Mouse (Mus musculus): ENCODE data around the gene Zfp385a. TPM values are rescaled to one million over a fixed set of nuclear protein-coding genes. Genes with fewer than 3 reads are reported as not detected.
"Not testable (repeated sequence)": the region's sequence is repeated elsewhere in the genome, so short reads cannot be mapped to it uniquely, and the experiment has no call there.

Zfp385a gene
- polyA plus RNA-seq, 1 experiment from 2014 or later, result 8.2 TPM

DNA sequence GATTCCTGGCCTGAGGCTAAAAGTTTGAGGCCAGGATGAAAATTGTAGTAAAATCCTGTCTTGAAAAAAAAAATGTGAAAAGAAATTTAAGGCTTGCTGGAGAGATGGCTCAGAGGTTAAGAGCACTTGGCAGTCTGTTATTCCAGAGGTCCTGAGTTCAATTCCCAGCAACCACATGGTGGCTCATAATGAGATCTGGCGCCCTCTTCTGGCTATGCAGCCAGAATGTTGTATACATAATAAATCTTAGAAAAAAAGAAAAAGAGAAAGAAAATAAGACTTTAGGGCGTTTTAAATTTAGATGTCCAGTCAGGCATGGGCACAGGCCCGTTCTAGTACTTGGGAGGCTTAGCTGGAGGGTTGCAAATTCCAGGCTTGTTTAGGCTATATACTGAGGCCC, 60.1 kb downstream of the Zfp385a start:
- H3K27me3 ChIP-seq (replicated peaks), result no peaks in the 10 kb centered on the region
- no peaks in the 10 kb centered on the region for H3K9me3 ChIP-seq
- no peak overlapping the region for H3K9ac ChIP-seq
- H3K4me1 ChIP-seq, result 0 out of 2 replicates have a peak, but pooled peaks cover 5% of the 10 kb centered on the region
- 0 out of 2 replicates have a peak, but pooled peaks cover 6% of the 10 kb centered on the region for H3K36me3 ChIP-seq
- ATAC-seq (ENCODE audit: insufficient read depth, low FRiP score, low read depth), result no peak
- no peak overlapping the region for H3K27ac ChIP-seq
- H3K4me3 ChIP-seq (replicated peaks), result no peak overlapping the region
- 64% methylated on average over 3 of the region's 3 CpGs for WGBS
- no peak overlapping the region for H3K4me2 ChIP-seq

DNA sequence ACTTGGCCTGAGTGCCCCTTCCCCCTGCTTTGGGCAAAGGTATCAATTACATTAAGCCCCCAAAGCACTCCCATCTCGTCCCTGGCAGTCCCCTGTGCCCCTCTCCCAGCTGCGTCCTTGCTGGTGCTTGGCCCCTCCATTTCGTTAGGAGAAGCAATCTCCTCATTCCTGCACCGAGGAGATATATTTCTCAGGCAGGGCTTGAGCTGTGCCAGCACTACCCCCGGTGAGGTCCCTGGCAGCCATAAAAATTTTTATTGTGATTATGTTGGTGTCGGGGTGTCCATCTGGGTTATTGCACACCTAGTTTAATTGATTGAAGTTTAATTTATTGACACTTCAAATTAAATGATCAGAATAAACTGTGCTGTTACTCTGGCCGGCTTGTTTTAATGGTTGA, 61.9 kb downstream of the Zfp385a start:
- H3K27me3 ChIP-seq (replicated peaks), result no peaks in the 10 kb centered on the region
- H3K4me1 ChIP-seq, result 0 out of 2 replicates have a peak, but pooled peaks cover 7% of the 10 kb centered on the region
- no peak overlapping the region for H3K4me2 ChIP-seq
- H3K27ac ChIP-seq, result no peak overlapping the region
- H3K4me3 ChIP-seq (replicated peaks), result no peak overlapping the region
- no peak overlapping the region for H3K9ac ChIP-seq
- no peak for ATAC-seq (ENCODE audit: insufficient read depth, low FRiP score, low read depth)
- no peaks in the 10 kb centered on the region for H3K9me3 ChIP-seq
- H3K36me3 ChIP-seq, result 0 out of 2 replicates have a peak, but pooled peaks cover 6% of the 10 kb centered on the region
- 59% methylated on average over 7 of the region's 7 CpGs for WGBS

DNA sequence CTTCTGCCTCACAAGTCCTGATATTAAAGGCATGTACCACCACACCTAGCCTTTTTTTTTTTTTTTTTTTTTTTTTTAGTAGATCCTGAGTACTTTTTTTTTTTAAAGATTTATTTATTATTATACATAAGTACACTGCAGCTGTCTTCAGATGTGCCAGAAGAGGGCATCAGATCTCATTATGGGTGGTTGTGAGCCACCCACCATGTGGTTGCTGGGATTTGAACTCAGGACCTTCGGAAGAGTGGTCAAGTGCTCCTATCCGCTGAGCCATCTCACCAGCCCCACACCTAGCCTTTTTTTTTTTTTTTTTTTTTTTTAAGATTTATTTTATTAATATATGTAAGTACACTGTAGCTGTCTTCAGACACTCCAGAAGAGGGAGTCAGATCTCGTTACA, 64.0 kb downstream of the Zfp385a start:
- H3K9me3 ChIP-seq; H3K4me1 ChIP-seq; H3K4me3 ChIP-seq (replicated peaks); H3K27ac ChIP-seq; H3K4me2 ChIP-seq; ATAC-seq (ENCODE audit: insufficient read depth, low FRiP score, low read depth); H3K27me3 ChIP-seq (replicated peaks); H3K9ac ChIP-seq; H3K36me3 ChIP-seq: not testable (repeated sequence)
- 95% methylated on average over 3 of the region's 3 CpGs for WGBS

DNA sequence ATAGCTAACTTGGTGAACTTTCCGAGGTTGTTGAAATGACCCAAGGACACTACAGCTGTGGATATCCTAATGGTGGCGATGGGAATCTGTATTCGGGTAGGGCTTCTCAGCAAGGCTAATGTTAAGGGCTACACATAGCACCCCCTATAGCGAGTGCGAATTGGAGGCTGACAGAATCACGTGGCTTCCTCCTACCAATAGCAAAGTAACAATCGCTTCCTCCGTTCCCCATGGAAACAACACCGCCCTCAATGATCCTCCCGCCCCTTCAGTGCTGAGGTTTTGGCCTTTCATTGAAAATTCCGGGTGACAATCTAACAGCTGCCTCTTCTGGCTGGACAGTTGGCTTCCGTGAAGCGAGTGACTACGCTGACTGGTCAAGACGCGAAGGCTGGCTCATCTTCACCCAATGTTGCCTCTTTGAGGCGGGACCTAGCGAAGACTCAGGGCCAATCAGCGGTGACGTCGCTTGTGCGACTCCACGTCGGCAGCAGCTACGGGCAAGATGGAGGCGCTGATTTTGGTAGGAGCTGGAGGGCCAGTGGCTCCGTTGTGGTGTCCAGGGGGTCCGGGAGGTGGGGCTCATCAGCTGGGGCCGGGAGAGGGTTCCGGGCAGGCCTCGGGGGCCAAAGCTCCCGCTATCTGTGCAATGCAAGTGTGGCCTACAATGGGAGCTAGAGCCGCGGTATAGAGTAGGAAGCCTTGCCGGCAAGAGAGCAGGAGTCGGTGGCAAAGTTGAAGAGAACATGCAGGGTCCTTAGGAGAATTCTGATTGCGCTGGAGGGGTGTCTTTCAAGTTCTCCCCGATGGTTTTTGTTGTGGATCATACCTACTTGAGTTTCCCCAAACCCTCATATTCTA, 67.2 kb downstream of the Zfp385a start, which contains the start of gene Copz1:
TSS of gene Copz1 (plus strand) at position 296 of the 861 bp plus-strand sequence.
- H3K4me1 ChIP-seq, result 0 out of 2 replicates have a peak, but pooled peaks cover 3% of the 10 kb centered on the region
- no peaks in the 10 kb centered on the region for H3K36me3 ChIP-seq
- peak; percentile 99 for ATAC-seq (ENCODE audit: insufficient read depth, low FRiP score, low read depth)
- no peaks in the 10 kb centered on the region for H3K27me3 ChIP-seq (replicated peaks)
- under 1% methylated on average over 38 of the region's 38 CpGs for WGBS
- H3K4me2 ChIP-seq, result peak within 1 kb of the TSS; percentile 70
- peak within 1 kb of the TSS; percentile 78 for H3K4me3 ChIP-seq (replicated peaks)
- no peaks in the 10 kb centered on the region for H3K9me3 ChIP-seq
- H3K27ac ChIP-seq, result no peak within 1 kb of the TSS; the same call in 1 of the 2 replicates
- H3K9ac ChIP-seq, result peak within 1 kb of the TSS; percentile 86

DNA sequence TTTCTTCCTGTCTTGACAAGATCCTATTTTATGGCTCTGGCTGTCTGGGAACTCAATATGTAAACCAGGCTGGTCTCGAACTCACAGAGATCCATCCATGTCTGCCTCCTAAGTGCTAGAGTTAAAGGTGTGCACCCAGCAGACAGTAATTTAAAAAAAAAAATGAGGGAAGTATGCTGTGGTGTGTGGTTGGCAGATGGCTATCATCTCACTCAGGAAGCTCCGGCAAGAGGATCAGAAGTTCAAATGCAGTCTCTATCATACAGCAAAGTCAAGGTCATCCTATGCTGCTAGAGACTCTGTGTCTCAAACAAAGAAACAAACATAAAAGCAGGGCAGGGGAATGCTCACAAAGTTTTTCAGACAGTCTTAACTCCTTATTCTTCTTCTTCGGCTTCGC, 71.0 kb downstream of the Zfp385a start:
- no peak for ATAC-seq (ENCODE audit: insufficient read depth, low FRiP score, low read depth)
- H3K4me3 ChIP-seq (replicated peaks), result no peak overlapping the region

DNA sequence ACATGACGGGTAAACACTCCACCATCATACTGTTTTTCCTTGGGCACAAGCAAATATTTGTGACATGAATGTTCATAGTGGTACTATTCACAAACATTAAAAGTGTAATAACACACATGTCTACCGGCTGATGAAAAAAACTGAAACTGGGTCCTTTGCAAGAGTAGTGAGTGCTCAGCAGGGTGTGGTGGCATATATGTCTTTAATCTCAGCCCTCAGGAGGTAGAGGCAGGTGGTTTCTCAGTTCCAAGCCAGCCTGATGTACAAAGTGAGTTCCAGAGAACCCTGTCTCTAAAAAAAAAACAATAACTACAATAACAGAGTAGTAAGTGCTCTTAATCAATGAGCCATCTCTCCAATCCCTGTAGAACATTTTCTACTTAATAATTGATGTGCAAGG, 75.1 kb downstream of the Zfp385a start:
- H3K4me1 ChIP-seq, result no peaks in the 10 kb centered on the region
- no peaks in the 10 kb centered on the region for H3K27me3 ChIP-seq (replicated peaks)
- no peak overlapping the region for H3K4me2 ChIP-seq
- no peaks in the 10 kb centered on the region for H3K9me3 ChIP-seq
- ATAC-seq (ENCODE audit: insufficient read depth, low FRiP score, low read depth), result no peak
- H3K9ac ChIP-seq, result no peak overlapping the region
- WGBS, result 88% methylated on average over 2 of the region's 2 CpGs
- no peak overlapping the region for H3K27ac ChIP-seq
- H3K4me3 ChIP-seq (replicated peaks), result no peak overlapping the region
- no peaks in the 10 kb centered on the region for H3K36me3 ChIP-seq

More for the DNA sequence above, 71.0 kb downstream of the Zfp385a start:
- Histone ChIP-seq H3K4me1 (0 out of 2 replicates have a peak, but pooled peaks cover 1% of the 10 kb centered on the region), H3K27me3 (replicated peaks) (no peaks in the 10 kb centered on the region), H3K4me2 (no peak overlapping the region), H3K27ac (no peak overlapping the region), H3K9me3 (no peaks in the 10 kb centered on the region), H3K36me3 (no peaks in the 10 kb centered on the region), H3K9ac (no peak overlapping the region)
- 74% methylated on average over 4 of the region's 4 CpGs for WGBS

MicroRNA genes within 50 kb of the gene (microRNA counts, 519-probe panel; counts per million panel counts)
- 2,828 counts per million, percentile 71 among the panel's probes with 10 or more counts for microRNA mmu-miR-148b

Small RNA genes within 50 kb of the gene (microRNA-seq; reads per million reads assigned to microRNA genes)
- gene Mir148b (172 reads per million, percentile 57 among the genes with 10 or more reads in this experiment), gene Mir6963 (not detected)

Other genes starting within 250 kb of the Zfp385a start
- gene Smug1, start 173.0 kb downstream of the Zfp385a start, polyA plus RNA-seq (2015; fragmentation: Nextera tagmentation; extraction: Ambion mirVana), result 18.3 and 21.6 TPM in 2 replicates
- gene Cbx5, start 100.3 kb downstream of the Zfp385a start, polyA plus RNA-seq (2015; fragmentation: Nextera tagmentation; extraction: Ambion mirVana), result 91.8 and 97.2 TPM in 2 replicates
- 664 and 681 TPM in 2 replicates for gene Hnrnpa1, start 99.7 kb downstream of the Zfp385a start, polyA plus RNA-seq (2015; fragmentation: Nextera tagmentation; extraction: Ambion mirVana)
- gene Nfe2, start 81.7 kb downstream of the Zfp385a start, polyA plus RNA-seq (2015; fragmentation: Nextera tagmentation; extraction: Ambion mirVana), result 7.8 and 15.9 TPM in 2 replicates
- gene Copz1, start 67.4 kb downstream of the Zfp385a start, polyA plus RNA-seq (2015; fragmentation: Nextera tagmentation; extraction: Ambion mirVana), result 248 and 260 TPM in 2 replicates
- 0.46 and 0.53 TPM in 2 replicates for gene Gpr84, start 29.5 kb downstream of the Zfp385a start, polyA plus RNA-seq (2015; fragmentation: Nextera tagmentation; extraction: Ambion mirVana)
- 48.3 and 53.4 TPM in 2 replicates for gene Itga5, start 26.7 kb upstream of the Zfp385a start, polyA plus RNA-seq (2015; fragmentation: Nextera tagmentation; extraction: Ambion mirVana)
- gene Gtsf1, start 90.4 kb upstream of the Zfp385a start, polyA plus RNA-seq (2015; fragmentation: Nextera tagmentation; extraction: Ambion mirVana), result not detected in 2 replicates
- not detected in 2 replicates for gene Gtsf2, start 108.4 kb upstream of the Zfp385a start, polyA plus RNA-seq (2015; fragmentation: Nextera tagmentation; extraction: Ambion mirVana)
- 3.7 and 4.1 TPM in 2 replicates for gene Nckap1l, start 113.7 kb upstream of the Zfp385a start, polyA plus RNA-seq (2015; fragmentation: Nextera tagmentation; extraction: Ambion mirVana)
- 8.8 and 9.4 TPM in 2 replicates for gene Pde1b, start 162.9 kb upstream of the Zfp385a start, polyA plus RNA-seq (2015; fragmentation: Nextera tagmentation; extraction: Ambion mirVana)
- gene Ppp1r1a, start 197.9 kb upstream of the Zfp385a start, polyA plus RNA-seq (2015; fragmentation: Nextera tagmentation; extraction: Ambion mirVana), result 12.3 and 13.3 TPM in 2 replicates
- not detected in 2 replicates for gene Glycam1, start 225.0 kb upstream of the Zfp385a start, polyA plus RNA-seq (2015; fragmentation: Nextera tagmentation; extraction: Ambion mirVana)

Data from stomach, embryonic 15.5 days (tissue).